In the genomic region with DNA sequence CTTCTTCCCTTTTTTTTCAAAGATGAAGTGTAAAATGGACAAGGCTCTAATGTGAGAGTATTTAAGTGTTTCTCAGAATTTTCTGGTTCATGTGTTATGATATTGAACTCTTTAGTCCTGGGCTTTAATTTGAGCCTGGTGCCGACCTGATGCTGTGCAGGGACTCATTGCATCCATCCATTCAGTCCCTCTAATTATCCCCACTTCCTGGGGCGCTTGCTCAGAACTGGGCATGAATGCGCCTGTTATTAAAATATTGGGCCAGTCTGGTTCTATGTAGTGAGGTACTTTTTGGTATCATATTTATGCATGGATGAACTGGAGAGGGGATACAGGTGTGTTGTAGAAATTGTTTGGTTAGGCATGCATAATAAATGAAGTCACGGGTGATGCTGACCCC, we compare ENCODE assay signal across 22 mouse cellular contexts.
"Had no signal": no experiment of that assay in that cellular context is flagged by ENCODE, and none has a peak within 500 bp of the region (broad histone marks: within the 10 kb centered on the region; RNA-seq: fewer than 3 reads in every experiment).

No protein-coding gene starts in this region.

- H3K36me3 ChIP-seq: limb, embryonic 13.5 days; liver, embryonic 15.5 days; lung, embryonic 15.5 days; midbrain, embryonic 15.5 days; neural tube, embryonic 12.5 days; neural tube, embryonic 15.5 days had no signal

- H3K27ac ChIP-seq: kidney, postnatal 0 days; layer of hippocampus, adult 2 months; limb, embryonic 10.5 days; limb, embryonic 13.5 days; liver, embryonic 12.5 days; liver, embryonic 15.5 days; lung, embryonic 15.5 days; midbrain, embryonic 12.5 days; midbrain, embryonic 15.5 days; neural tube, embryonic 12.5 days; neural tube, embryonic 15.5 days had no signal

- H3K27me3 ChIP-seq: limb, embryonic 13.5 days; liver, embryonic 12.5 days; liver, embryonic 15.5 days; lung, embryonic 15.5 days; megakaryocyte, embryonic 14.5 days; midbrain, embryonic 12.5 days; midbrain, embryonic 15.5 days; neural tube, embryonic 12.5 days; neural tube, embryonic 15.5 days had no signal

- H3K4me2 ChIP-seq: limb, embryonic 13.5 days; liver, embryonic 12.5 days; liver, embryonic 15.5 days; lung, embryonic 15.5 days; midbrain, embryonic 12.5 days; midbrain, embryonic 15.5 days; neural tube, embryonic 12.5 days; neural tube, embryonic 15.5 days had no signal

- ATAC-seq: liver, embryonic 12.5 days; midbrain, embryonic 15.5 days had no signal

- DNase-seq: kidney, adult 2 months; kidney, postnatal 25 days; layer of hippocampus, adult 9-11 months; liver; lung, adult 18-20 months; lung, postnatal 10 days; lung, postnatal 36 days; thymus, adult 18-20 months; thymus, postnatal 14 days; thymus, postnatal 4 days had no signal

- H3K9ac ChIP-seq: limb, embryonic 13.5 days; liver, embryonic 12.5 days; liver, embryonic 15.5 days; lung, embryonic 15.5 days; midbrain, embryonic 12.5 days; midbrain, embryonic 15.5 days; neural tube, embryonic 12.5 days; neural tube, embryonic 15.5 days had no signal

- H3K4me1 ChIP-seq: liver, embryonic 12.5 days; liver, embryonic 15.5 days; lung, embryonic 15.5 days; midbrain, embryonic 12.5 days; midbrain, embryonic 15.5 days; neural tube, embryonic 12.5 days; neural tube, embryonic 15.5 days had no signal

- H3K4me3 ChIP-seq: layer of hippocampus, adult 2 months; limb, embryonic 10.5 days; limb, embryonic 13.5 days; liver, embryonic 12.5 days; liver, embryonic 15.5 days; lung, embryonic 15.5 days; megakaryocyte, embryonic 14.5 days; midbrain, embryonic 12.5 days; midbrain, embryonic 15.5 days; neural tube, embryonic 12.5 days; neural tube, embryonic 15.5 days had no signal

- H3K9me3 ChIP-seq: limb, embryonic 10.5 days; limb, embryonic 13.5 days; liver, embryonic 15.5 days; lung, embryonic 15.5 days; midbrain, embryonic 12.5 days; midbrain, embryonic 15.5 days; neural tube, embryonic 12.5 days; neural tube, embryonic 15.5 days had no signal
